ENCODE assay signal across 14 mouse cellular contexts in the genomic region with DNA sequence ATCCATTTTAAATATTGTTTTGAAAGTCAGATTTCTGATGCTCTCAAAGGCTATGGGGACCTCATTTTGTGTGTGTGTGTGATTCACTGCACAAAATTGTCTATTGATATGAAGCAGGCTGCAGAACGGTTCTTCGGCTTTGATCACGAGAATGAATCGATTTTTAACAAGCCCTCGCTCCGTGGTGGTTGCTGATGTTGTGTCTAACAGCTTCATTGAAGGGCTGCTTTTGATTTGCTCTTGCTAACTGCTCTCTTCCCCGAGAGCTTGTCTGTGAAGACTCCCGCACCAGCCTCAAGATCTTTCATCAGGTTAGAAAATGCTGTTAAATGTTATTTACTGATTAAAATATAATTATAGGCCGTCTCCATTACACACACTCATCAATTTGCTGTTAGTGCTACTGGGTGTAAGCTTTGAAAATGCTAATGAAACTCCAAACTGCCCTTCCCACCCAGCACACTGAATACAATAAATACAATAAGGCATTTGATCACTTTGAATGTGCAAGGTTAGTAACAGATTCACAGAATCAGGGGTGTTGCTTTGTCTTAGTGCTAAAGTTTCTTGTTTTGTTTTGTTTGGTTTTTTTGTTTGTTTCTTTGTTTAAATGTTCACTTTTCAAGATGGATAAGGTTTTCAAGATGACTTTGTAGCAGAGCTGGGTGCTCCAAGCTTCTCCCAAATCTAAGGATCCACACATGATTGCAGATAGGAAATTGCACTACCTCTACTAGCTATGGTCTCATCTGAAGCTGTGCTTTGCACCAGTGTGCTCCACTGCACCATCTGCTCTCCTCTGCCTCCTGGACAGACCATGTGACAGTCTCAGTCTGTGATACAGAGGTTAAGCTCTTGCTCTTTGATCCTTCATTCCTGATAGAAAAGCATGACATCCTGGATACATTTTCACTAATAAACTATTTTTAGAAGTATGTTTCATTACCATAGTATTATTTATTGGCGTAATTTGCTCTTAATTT.
DNase-seq lines count a peak whose midpoint lies in the region; ATAC-seq lines count a peak whose summit lies in the region.
"Had no signal": no experiment of that assay in that cellular context is flagged by ENCODE, and none has a peak within 500 bp of the region (broad histone marks: within the 10 kb centered on the region; RNA-seq: fewer than 3 reads in every experiment).

No protein-coding gene starts in this region.

- H3K27ac ChIP-seq in midbrain, embryonic 11.5 days (ENCODE audit: low read depth, low read length), result peak overlapping the region; percentile 63
- H3K27ac ChIP-seq: limb, embryonic 15.5 days had no signal

- no peaks in the 10 kb centered on the region for H3K9me3 ChIP-seq in midbrain, embryonic 11.5 days (ENCODE audit: control insufficient read depth, low read length)
- H3K9me3 ChIP-seq: limb, embryonic 15.5 days had no signal

- 34% methylated on average over 10 of the region's 10 CpGs for WGBS in midbrain, embryonic 11.5 days

- H3K4me2 ChIP-seq in midbrain, embryonic 11.5 days, result peak overlapping the region; percentile 16
- H3K4me2 ChIP-seq: limb, embryonic 15.5 days; lung, embryonic 14.5 days had no signal

- peaks cover 17% of the 10 kb centered on the region for H3K4me1 ChIP-seq in midbrain, embryonic 11.5 days (ENCODE audit: control insufficient read depth, insufficient read depth, low read length)
- H3K4me1 ChIP-seq: limb, embryonic 15.5 days had no signal

- H3K36me3 ChIP-seq in midbrain, embryonic 11.5 days (ENCODE audit: control insufficient read depth, insufficient read depth, low read length), result no peaks in the 10 kb centered on the region
- H3K36me3 ChIP-seq: limb, embryonic 15.5 days had no signal

- no peak overlapping the region for H3K4me3 ChIP-seq in midbrain, embryonic 11.5 days (ENCODE audit: low read depth, low read length)
- H3K4me3 ChIP-seq: limb, embryonic 15.5 days had no signal

- H3K27me3 ChIP-seq in midbrain, embryonic 11.5 days (ENCODE audit: control insufficient read depth, insufficient read depth, low read length), result no peaks in the 10 kb centered on the region
- H3K27me3 ChIP-seq: limb, embryonic 15.5 days had no signal

- intact Hi-C loops in left cerebral cortex, postnatal 25 days (cut with DNase I), result no loop called here

- DNase-seq in embryo, embryonic 10 days (ENCODE audit: low spot score), result peak; percentile 24
- no peak for DNase-seq in embryo, embryonic 9.5 days (ENCODE audit: extremely low spot score)
- peak; percentile 9 for DNase-seq in forelimb bud, embryonic 11.5 days (ENCODE audit: low read depth, low spot score)
- peak; percentile 84 for DNase-seq in midbrain, embryonic 11.5 days (ENCODE audit: low spot score, missing footprints)
- peak; percentile 39 for DNase-seq in retina, embryonic 14.5 days (ENCODE audit: low spot score)
- DNase-seq in kidney, adult 11 months, result no peak
- DNase-seq in ovary, postnatal 36 days (ENCODE audit: low spot score), result no peak
- no peak for DNase-seq in left cerebral cortex, postnatal 25 days (ENCODE audit: low spot score in 2 of 2)
- DNase-seq: cerebellum, adult 9-11 months; lung, embryonic 14.5 days; right cerebral cortex, adult 18-20 months; thymus, postnatal 4 days had no signal

- H3K9ac ChIP-seq in midbrain, embryonic 11.5 days (ENCODE audit: low read length), result no peak overlapping the region
- H3K9ac ChIP-seq: limb, embryonic 15.5 days; lung, embryonic 14.5 days had no signal

- ATAC-seq in midbrain, embryonic 11.5 days (ENCODE audit: low FRiP score), result peak; percentile 91
- ATAC-seq: inflammation-experienced regulatory T-cells, adult 6 months had no signal

Comparison
In these comparisons a context has a peak if more than half of its experiments do, and no peak if none do; other contexts are left out.
1. DNase-seq: peak in embryo, embryonic 10 days (single experiment), forelimb bud, embryonic 11.5 days (single experiment), midbrain, embryonic 11.5 days (single experiment) and retina, embryonic 14.5 days (single experiment); none in embryo, embryonic 9.5 days (single experiment), kidney, adult 11 months (single experiment), ovary, postnatal 36 days (single experiment) and left cerebral cortex, postnatal 25 days (0 of 2).